Mouse (Mus musculus): ENCODE measurements around the gene Slamf7.

DNA sequence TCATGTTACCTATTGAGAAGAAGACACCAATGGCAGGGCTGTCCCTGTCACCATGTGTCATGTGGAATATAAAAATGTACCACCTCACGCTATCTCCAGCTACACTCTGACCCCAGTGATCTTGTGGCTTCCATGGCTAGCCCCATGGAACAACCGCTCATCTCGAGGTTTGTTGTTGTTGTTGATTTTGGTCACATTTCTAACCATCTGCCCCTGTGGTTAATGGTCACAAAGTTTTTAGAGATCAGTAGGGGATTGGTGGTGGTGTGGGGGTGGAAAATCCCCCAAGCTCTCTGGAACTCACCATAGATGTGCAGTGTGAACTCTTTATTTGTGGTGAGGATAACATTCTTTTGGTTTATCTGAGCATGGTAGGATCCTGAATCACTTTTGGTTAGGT is 48.1 kb downstream of the Slamf7 start:
- TF ChIP-seq HCFC1 (IDR thresholded peaks at IDR 0.05; ENCODE audit: low read depth, low read length) = no peak
- no peak for TF ChIP-seq CTCF (conservative IDR thresholded peaks at IDR 0.05 in 1 of 2, IDR thresholded peaks at IDR 0.05 in 1 of 2; ENCODE audit: low read depth in 2 of 2, low read length in 2 of 2)
- no peak for TF ChIP-seq E2F4 (IDR thresholded peaks at IDR 0.05; ENCODE audit: insufficient replicate concordance, low read depth, low read length)
- no peak for TF ChIP-seq KAT2A (IDR thresholded peaks at IDR 0.05; ENCODE audit: insufficient replicate concordance, low read length)
- no peak for TF ChIP-seq POLR2A (IDR thresholded peaks at IDR 0.05; ENCODE audit: low read depth, low read length)
- no peak for TF ChIP-seq NELFE (IDR thresholded peaks at IDR 0.05; ENCODE audit: low read depth, low read length)
- TF ChIP-seq USF2 (conservative IDR thresholded peaks at IDR 0.05; ENCODE audit: low read depth, low read length) = no peak
- TF ChIP-seq JUN (IDR thresholded peaks at IDR 0.05; ENCODE audit: insufficient read depth, low read depth, low read length) = no peak
- TF ChIP-seq ELF1 (IDR thresholded peaks at IDR 0.05; ENCODE audit: low read depth, low read length) = no peak
